Mouse (Mus musculus) ovary, postnatal 36 days (tissue): ENCODE results near the gene Hist2h2bb.

Source experiments
- DNase-seq: peaks from one replicate; pipeline ENCODE4 v3.0.0; 2022; ENCODE audit warnings: low spot score, mixed read lengths

Gene Hist2h2bb

GRCm38 (mm10) chr3:96300706-96301529, 31.4 kb downstream of the Hist2h2bb start:
- no peak for DNase-seq

DNA sequence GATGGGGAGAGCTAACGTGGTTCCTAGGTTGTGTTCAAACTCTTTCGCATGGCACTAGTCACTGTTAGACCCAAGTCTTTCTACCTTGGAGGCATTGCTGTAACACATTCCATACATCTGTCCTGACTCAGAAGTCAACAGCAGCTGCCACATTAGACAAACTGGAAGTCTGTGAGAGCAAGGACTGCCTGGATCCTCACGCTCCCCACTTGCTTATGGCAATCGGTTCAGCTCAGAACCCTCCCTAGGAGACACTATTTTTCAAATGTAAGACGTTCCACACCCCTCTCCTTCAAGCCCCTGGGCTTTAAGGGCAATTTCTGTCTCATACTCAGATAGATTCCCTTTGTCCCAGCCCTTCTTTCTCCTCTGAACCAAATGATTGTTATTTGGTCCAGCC, 32.5 kb downstream of the Hist2h2bb start:
- DNase-seq = no peak

- no peak for DNase-seq
Observed at GRCm38 (mm10) chr3:96306506-96306905, 37.0 kb downstream of the Hist2h2bb start.

GRCm38 (mm10) chr3:96309441-96309840, 39.9 kb downstream of the Hist2h2bb start:
- DNase-seq = no peak

DNA sequence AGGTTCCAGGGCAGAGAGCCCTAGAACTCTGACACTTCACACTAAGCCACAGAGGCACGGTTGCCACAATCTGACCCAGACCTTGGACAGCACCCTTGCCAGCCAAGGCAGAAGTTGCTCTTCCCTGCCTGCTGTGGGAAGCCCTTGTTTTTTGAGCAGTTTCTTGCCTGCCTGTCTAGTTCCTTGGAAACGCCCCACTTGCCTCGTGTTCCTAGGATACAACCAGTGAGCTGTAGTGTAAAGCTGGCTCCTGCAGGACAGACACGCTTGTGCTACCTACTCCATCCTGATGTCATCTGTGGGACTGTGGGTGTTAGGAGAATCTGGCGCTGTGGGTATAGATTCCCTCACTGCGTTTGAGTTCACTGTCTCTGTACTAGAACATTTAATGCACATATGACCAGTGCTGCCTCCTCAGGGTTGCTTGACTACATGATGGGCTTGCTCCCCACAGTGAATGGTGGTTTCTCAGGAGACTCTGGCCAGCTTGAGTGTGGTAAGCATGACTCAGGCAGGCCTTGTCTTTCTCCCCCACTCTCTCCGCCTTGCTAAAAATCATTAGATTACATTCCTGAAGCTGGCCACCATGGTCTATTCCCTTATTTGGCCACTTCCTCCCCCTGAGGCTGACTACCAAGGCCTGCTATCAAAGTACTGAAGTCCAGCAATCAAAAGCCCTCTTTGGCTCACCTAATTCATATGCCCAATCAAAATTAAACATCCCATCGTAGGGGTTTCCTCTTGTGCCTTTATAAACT, 43.0 kb downstream of the Hist2h2bb start:
- no peak for DNase-seq
